Mouse (Mus musculus): Measurements from ENCODE around the gene Olfr1496. TPM values are rescaled to one million over a fixed set of nuclear protein-coding genes. Genes with fewer than 3 reads are reported as not detected.

Olfr1496 gene
- polyA plus RNA-seq (2014; fragmentation: Illumina TruSeq; extraction: RNeasy Lipid Tissue Mini Kit (QIAGEN cat#74804); ENCODE audit: low read depth, low replicate concordance), result not detected

DNA sequence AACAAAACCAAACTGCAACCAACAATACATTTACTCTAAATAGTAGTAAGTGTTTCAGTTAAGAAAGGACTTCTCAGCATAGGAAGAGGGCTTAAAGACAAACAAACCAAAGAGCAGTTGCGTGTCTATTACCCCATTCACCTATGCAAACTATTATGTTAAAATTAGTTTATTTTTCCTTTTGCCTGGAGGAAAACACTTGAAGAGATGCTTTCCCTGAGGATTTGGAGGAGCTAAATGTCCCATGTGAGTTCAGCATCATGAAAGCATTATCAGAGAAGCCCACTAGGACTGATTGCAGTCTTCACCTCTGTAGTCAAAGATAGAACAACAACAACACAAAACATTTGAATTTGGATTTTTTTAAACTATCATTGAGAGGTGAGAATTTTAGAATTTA lies at the start of gene Olfr1496:
TSS of gene Olfr1496 (plus strand) at position 301 of the 400 bp plus-strand sequence.

DNA sequence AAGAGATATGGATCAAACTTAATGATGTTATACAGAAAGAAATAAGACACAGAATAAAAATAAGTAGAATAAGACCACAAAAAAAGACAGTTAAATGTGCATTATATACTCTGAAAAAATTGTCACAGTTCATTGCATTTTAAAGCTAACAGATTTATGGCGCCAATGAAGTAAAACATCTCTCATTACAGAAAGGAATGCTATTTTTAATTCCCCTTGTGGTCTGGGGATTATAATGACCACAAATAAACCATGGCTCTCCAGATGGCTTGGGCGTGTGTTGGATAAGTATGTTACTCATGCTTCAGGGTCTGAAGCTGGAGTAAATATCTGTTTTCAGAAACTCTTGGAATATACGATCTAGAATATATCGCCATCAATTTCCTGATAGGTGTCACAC lies 38.2 kb upstream of the Olfr1496 start, which contains the start of gene Olfr1494:
TSS of gene Olfr1494 (plus strand) at position 301 of the 400 bp plus-strand sequence.

DNA sequence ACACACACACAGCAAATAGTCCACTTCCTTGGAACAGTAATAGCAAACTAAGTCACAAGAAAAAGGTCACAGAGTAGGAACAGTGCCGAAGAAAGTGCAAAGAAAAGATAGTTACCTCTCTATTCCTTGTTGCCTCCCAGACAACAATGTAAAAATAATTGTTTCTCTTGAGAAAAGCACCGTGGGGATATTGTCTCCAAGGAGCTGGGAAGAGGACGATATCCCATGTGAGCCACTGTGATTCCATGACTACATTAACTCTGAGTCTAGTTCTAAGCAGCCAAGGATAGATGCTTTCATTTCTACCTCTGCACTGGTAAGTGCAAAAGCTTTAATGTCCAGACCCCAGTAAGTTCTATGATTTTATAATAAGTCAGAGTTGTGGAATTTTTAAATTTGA lies 13.4 kb upstream of the Olfr1496 start, which contains the start of gene Olfr1495:
TSS of gene Olfr1495 (plus strand) at position 301 of the 400 bp plus-strand sequence.

DNA sequence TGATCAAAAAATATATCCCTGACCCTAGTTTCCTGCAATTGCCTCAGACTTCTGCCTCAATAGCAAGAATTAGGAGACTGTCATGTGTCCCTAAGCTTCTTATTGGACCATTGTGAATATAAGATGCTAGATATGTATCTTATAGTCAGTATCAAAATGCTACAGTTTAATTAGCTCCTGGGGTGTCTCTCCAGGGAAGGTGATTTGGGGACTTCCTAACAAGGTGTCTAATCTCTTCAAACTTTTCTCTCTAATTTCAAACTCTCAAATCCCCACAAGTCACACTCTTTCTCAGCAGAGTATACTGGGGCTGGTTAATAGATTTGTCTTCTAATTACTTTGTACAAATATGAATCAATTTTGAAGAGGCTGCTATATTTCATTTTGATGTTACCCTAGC lies 20.4 kb downstream of the Olfr1496 start, which contains the start of gene Olfr1497:
TSS of gene Olfr1497 (minus strand) at position 101 of the 400 bp plus-strand sequence.

DNA sequence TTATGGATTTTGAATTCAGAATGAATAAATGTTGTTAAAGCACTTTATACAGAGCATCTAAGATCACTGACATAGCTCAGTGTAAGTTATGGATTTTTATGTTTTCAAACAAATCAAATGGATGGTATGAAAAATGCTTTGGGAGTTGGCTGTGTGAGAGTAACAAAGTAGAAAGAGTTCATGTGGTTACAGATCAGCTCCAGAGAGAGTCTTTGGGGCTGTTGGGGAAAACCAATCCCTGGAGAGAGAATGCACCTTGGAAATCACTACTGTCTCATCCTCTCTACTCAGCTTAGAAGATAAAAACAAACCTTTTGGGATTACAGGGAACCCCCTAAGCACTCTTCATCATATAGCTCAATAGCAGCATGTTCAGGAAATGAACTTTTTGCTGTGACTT lies 41.7 kb downstream of the Olfr1496 start, which contains the start of gene Olfr1499:
TSS of gene Olfr1499 (minus strand) at position 101 of the 400 bp plus-strand sequence.

DNA sequence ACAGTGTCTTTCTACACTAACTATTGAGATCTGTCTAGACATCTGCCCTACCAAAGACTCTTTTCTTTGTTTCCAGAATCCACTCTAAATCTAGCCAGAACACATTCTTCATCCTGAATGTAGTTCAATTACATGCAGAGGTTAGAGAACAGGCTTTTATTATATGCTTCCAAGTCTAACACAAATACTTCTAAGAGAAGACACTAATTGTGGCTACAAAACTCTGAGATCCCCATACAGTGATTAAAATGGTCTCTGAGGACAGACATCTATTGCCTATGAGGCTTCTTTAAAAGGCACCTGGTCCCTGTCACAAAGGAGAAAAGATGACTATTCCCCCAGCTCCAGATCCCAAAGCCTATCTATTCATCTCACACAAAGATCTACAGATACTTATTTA lies 52.7 kb downstream of the Olfr1496 start, which contains the start of gene Olfr1500:
TSS of gene Olfr1500 (minus strand) at position 101 of the 400 bp plus-strand sequence.

Other genes starting within 250 kb of the Olfr1496 start
- not detected for gene Olfr1480, start 250.0 kb upstream of the Olfr1496 start, polyA plus RNA-seq (2014; fragmentation: Illumina TruSeq; extraction: RNeasy Lipid Tissue Mini Kit (QIAGEN cat#74804); ENCODE audit: low read depth, low replicate concordance)
- not detected for gene Olfr1484, start 194.4 kb upstream of the Olfr1496 start, polyA plus RNA-seq (2014; fragmentation: Illumina TruSeq; extraction: RNeasy Lipid Tissue Mini Kit (QIAGEN cat#74804); ENCODE audit: low read depth, low replicate concordance)
- not detected for gene Olfr1487, start 160.5 kb upstream of the Olfr1496 start, polyA plus RNA-seq (2014; fragmentation: Illumina TruSeq; extraction: RNeasy Lipid Tissue Mini Kit (QIAGEN cat#74804); ENCODE audit: low read depth, low replicate concordance)
- not detected for gene Olfr1489, start 146.3 kb upstream of the Olfr1496 start, polyA plus RNA-seq (2014; fragmentation: Illumina TruSeq; extraction: RNeasy Lipid Tissue Mini Kit (QIAGEN cat#74804); ENCODE audit: low read depth, low replicate concordance)
- gene Olfr1490, start 126.8 kb upstream of the Olfr1496 start, polyA plus RNA-seq (2014; fragmentation: Illumina TruSeq; extraction: RNeasy Lipid Tissue Mini Kit (QIAGEN cat#74804); ENCODE audit: low read depth, low replicate concordance), result not detected
- gene Olfr1491, start 80.6 kb upstream of the Olfr1496 start, polyA plus RNA-seq (2014; fragmentation: Illumina TruSeq; extraction: RNeasy Lipid Tissue Mini Kit (QIAGEN cat#74804); ENCODE audit: low read depth, low replicate concordance), result not detected
- not detected for gene Olfr1493-ps1, start 54.6 kb upstream of the Olfr1496 start, polyA plus RNA-seq (2014; fragmentation: Illumina TruSeq; extraction: RNeasy Lipid Tissue Mini Kit (QIAGEN cat#74804); ENCODE audit: low read depth, low replicate concordance)
- not detected for gene Olfr1494, start 38.1 kb upstream of the Olfr1496 start, polyA plus RNA-seq (2014; fragmentation: Illumina TruSeq; extraction: RNeasy Lipid Tissue Mini Kit (QIAGEN cat#74804); ENCODE audit: low read depth, low replicate concordance)
- not detected for gene Olfr1495, start 13.3 kb upstream of the Olfr1496 start, polyA plus RNA-seq (2014; fragmentation: Illumina TruSeq; extraction: RNeasy Lipid Tissue Mini Kit (QIAGEN cat#74804); ENCODE audit: low read depth, low replicate concordance)
- not detected for gene Olfr1497, start 20.3 kb downstream of the Olfr1496 start, polyA plus RNA-seq (2014; fragmentation: Illumina TruSeq; extraction: RNeasy Lipid Tissue Mini Kit (QIAGEN cat#74804); ENCODE audit: low read depth, low replicate concordance)
- not detected for gene Olfr1499, start 41.6 kb downstream of the Olfr1496 start, polyA plus RNA-seq (2014; fragmentation: Illumina TruSeq; extraction: RNeasy Lipid Tissue Mini Kit (QIAGEN cat#74804); ENCODE audit: low read depth, low replicate concordance)
- not detected for gene Olfr1500, start 52.6 kb downstream of the Olfr1496 start, polyA plus RNA-seq (2014; fragmentation: Illumina TruSeq; extraction: RNeasy Lipid Tissue Mini Kit (QIAGEN cat#74804); ENCODE audit: low read depth, low replicate concordance)
- not detected for gene Olfr1501, start 72.8 kb downstream of the Olfr1496 start, polyA plus RNA-seq (2014; fragmentation: Illumina TruSeq; extraction: RNeasy Lipid Tissue Mini Kit (QIAGEN cat#74804); ENCODE audit: low read depth, low replicate concordance)
- gene Olfr1502, start 83.9 kb downstream of the Olfr1496 start, polyA plus RNA-seq (2014; fragmentation: Illumina TruSeq; extraction: RNeasy Lipid Tissue Mini Kit (QIAGEN cat#74804); ENCODE audit: low read depth, low replicate concordance), result not detected
- not detected for gene Olfr1504, start 120.0 kb downstream of the Olfr1496 start, polyA plus RNA-seq (2014; fragmentation: Illumina TruSeq; extraction: RNeasy Lipid Tissue Mini Kit (QIAGEN cat#74804); ENCODE audit: low read depth, low replicate concordance)
- gene Olfr1505, start 135.7 kb downstream of the Olfr1496 start, polyA plus RNA-seq (2014; fragmentation: Illumina TruSeq; extraction: RNeasy Lipid Tissue Mini Kit (QIAGEN cat#74804); ENCODE audit: low read depth, low replicate concordance), result not detected